Mouse (Mus musculus): ENCODE data around the gene Gm49416. TPM values are rescaled to one million over a fixed set of nuclear protein-coding genes. Genes with fewer than 3 reads are reported as not detected.

Gene Gm49416
- polyA plus RNA-seq, 1 experiment, result 1.2 TPM

DNA sequence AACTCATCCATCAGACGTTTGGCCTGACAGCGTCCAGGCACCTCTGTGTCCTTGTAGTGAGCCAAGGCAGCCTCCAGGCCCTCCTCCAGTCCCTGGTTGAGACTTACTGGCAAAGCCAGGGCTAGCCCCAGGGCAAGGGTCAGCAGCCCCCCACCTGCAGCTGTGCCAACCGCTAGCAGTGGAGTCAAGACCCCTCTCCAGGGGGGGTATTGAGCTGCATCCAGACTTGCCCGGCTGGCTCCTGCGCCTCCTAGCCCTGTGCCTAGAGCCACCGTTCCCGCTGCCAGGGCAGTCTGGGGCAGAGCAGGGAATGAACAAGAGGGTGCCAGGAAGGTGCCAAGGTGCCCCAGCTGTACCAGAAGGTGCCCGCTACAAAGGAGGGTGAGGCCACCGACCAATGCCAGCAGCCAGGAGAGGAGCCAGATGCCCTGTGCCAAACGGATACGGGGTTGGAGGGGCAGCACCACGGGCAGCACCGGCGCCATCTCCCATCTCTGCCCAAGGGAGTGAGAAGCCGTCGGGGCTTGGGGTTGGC is 40.0 kb downstream of the Gm49416 start:
- no peak for DNase-seq (ENCODE audit: low read depth in 1 of 2, low spot score in 2 of 2)
- H3K36me3 ChIP-seq (ENCODE audit: control insufficient read depth, insufficient read depth, low read length), result peaks cover 14% of the 10 kb centered on the region

DNA sequence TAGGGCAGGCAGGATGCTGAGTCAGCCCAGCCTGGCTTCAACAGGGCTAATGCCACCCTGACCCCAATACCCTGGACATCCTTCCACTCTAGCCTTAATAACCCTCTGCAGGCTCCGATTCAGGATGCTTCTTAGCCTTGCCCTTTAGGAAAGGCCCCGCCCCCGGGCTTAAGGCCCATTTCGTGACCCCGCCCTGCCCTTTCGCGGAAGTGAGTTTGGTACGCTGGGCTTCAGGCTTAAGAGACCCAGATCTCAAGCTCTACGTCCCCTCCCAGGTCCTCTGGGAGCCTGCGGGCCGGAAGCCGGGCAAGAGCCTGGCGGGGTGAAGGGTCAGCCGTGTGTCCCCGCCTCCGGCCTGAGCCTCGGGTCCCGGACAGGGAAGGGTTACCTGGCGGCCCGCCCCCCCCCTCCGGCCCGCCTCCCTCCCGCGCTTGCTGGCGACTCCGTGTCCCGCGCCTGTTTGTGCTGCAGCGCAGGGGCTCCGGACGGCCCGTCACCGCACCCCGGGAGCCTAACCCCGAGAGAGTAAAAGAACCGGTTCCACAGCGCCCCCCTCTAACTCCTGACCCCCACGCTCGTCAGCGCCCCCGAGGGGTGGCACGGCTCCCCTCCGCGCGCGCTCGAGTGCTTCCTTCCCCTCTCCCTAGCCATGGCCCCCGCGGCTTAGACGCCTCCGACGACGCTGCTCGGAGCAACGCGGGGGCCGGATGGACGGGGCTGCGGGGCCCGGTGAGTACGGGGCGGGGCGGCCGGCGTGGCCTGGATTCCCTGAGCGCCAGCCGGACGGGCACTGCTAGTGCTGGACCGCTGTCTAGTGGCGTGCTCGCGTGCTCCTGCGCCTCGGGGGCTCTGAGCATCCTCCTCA is 40.7 kb downstream of the Gm49416 start, which contains the start of the genes Rom1 and Eml3:
Rom1 (minus strand) TSS at position 133 of the 865 bp plus-strand sequence.
Eml3 (plus strand) TSS at position 329 of the 865 bp plus-strand sequence.
- H3K4me3 ChIP-seq (ENCODE audit: extremely low read depth, insufficient read depth, insufficient read length), result peak within 1 kb of the TSS; percentile 79
- H3K27me3 ChIP-seq (ENCODE audit: control insufficient read depth, insufficient read depth, low read length), result no peaks in the 10 kb centered on the region
- H3K4me1 ChIP-seq (ENCODE audit: control insufficient read depth, insufficient read depth, insufficient read length), result peaks cover 17% of the 10 kb centered on the region
- peak; percentile 20 for TF ChIP-seq POLR2A (IDR thresholded peaks at IDR 0.05; ENCODE audit: low read depth, low read length)
- TF ChIP-seq CTCF (IDR thresholded peaks at IDR 0.05; ENCODE audit: extremely low read depth, insufficient read depth, insufficient read length, insufficient replicate concordance), result peak; percentile 47; the same call in 1 of the 2 replicates
- peak within 1 kb of the TSS; percentile 89 for H3K27ac ChIP-seq (ENCODE audit: insufficient read depth, low read length)
- DNase-seq (ENCODE audit: low read depth in 1 of 2, low spot score in 2 of 2), result peak; percentile 60 to 87
- peaks cover 15% of the 10 kb centered on the region for H3K36me3 ChIP-seq (ENCODE audit: control insufficient read depth, insufficient read depth, low read length)
- WGBS, result under 1% methylated on average over 64 of the region's 74 CpGs

More for the DNA sequence above, 40.0 kb downstream of the Gm49416 start:
- Histone ChIP-seq H3K4me3 (ENCODE audit: extremely low read depth, insufficient read depth, insufficient read length) (peak overlapping the region; percentile 79), H3K27ac (ENCODE audit: insufficient read depth, low read length) (peak overlapping the region; percentile 89), H3K27me3 (ENCODE audit: control insufficient read depth, insufficient read depth, low read length) (no peaks in the 10 kb centered on the region), H3K4me1 (ENCODE audit: control insufficient read depth, insufficient read depth, insufficient read length) (peaks cover 17% of the 10 kb centered on the region)
- 55% methylated on average over 16 of the region's 16 CpGs for WGBS
- TF ChIP-seq CTCF (IDR thresholded peaks at IDR 0.05; ENCODE audit: extremely low read depth, insufficient read depth, insufficient read length, insufficient replicate concordance) (no peak), POLR2A (IDR thresholded peaks at IDR 0.05; ENCODE audit: low read depth, low read length) (no peak)

DNA sequence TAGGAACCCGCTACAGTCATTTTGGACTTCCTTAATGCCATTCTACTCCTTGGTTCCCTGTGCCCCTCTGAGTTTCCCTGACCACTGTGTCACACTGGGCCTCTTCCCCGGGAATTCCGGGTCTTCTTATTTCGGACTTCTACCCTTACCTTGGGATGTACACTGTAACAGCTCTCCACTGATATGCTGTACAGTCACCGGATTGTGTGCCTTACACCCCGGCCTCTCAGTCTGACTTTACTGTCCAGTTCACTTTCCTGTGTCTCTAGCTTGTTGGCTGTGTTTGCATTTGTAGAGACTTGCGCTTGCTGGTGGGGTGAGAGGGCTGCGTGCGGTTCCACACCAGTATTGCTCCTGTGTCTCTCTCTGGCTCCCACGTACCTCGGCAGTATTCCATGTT is 41.4 kb downstream of the Gm49416 start:
- Histone ChIP-seq H3K27ac (ENCODE audit: insufficient read depth, low read length) (peak overlapping the region; percentile 89), H3K4me1 (ENCODE audit: control insufficient read depth, insufficient read depth, insufficient read length) (peaks cover 17% of the 10 kb centered on the region), H3K4me3 (ENCODE audit: extremely low read depth, insufficient read depth, insufficient read length) (peak overlapping the region; percentile 79), H3K27me3 (ENCODE audit: control insufficient read depth, insufficient read depth, low read length) (no peaks in the 10 kb centered on the region), H3K36me3 (ENCODE audit: control insufficient read depth, insufficient read depth, low read length) (peaks cover 17% of the 10 kb centered on the region)
- DNase-seq (ENCODE audit: low read depth in 1 of 2, low spot score in 2 of 2), result no peak
- TF ChIP-seq CTCF (IDR thresholded peaks at IDR 0.05; ENCODE audit: extremely low read depth, insufficient read depth, insufficient read length, insufficient replicate concordance), result no peak
- TF ChIP-seq POLR2A (IDR thresholded peaks at IDR 0.05; ENCODE audit: low read depth, low read length), result no peak
- 14% methylated on average over 11 of the region's 11 CpGs for WGBS

DNA sequence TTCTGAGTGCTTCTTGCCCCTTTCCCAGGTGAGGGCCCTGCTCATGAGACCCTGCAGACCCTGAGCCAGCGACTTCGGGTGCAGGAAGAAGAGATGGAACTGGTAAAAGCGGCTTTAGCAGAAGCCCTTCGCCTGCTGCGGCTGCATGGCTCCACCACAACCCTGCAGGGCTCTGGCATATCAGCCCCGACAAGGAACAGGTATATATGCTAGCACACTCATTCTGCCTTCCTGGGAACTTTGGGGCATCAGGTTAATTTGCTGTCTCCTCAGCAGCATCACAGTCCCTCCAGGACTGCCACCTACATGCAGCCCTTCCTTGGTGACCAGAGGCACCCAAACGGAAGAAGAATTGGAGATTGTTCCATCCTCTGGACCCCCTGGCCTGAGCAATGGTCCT is 42.0 kb downstream of the Gm49416 start:
- Histone ChIP-seq H3K4me1 (ENCODE audit: control insufficient read depth, insufficient read depth, insufficient read length) (peaks cover 17% of the 10 kb centered on the region), H3K4me3 (ENCODE audit: extremely low read depth, insufficient read depth, insufficient read length) (no peak overlapping the region; the same call in 1 of the 2 replicates), H3K36me3 (ENCODE audit: control insufficient read depth, insufficient read depth, low read length) (peaks cover 22% of the 10 kb centered on the region), H3K27me3 (ENCODE audit: control insufficient read depth, insufficient read depth, low read length) (no peaks in the 10 kb centered on the region), H3K27ac (ENCODE audit: insufficient read depth, low read length) (no peak overlapping the region)
- no peak for TF ChIP-seq CTCF (IDR thresholded peaks at IDR 0.05; ENCODE audit: extremely low read depth, insufficient read depth, insufficient read length, insufficient replicate concordance)
- DNase-seq (ENCODE audit: low read depth in 1 of 2, low spot score in 2 of 2), result no peak
- 86% methylated on average over 7 of the region's 7 CpGs for WGBS

DNA sequence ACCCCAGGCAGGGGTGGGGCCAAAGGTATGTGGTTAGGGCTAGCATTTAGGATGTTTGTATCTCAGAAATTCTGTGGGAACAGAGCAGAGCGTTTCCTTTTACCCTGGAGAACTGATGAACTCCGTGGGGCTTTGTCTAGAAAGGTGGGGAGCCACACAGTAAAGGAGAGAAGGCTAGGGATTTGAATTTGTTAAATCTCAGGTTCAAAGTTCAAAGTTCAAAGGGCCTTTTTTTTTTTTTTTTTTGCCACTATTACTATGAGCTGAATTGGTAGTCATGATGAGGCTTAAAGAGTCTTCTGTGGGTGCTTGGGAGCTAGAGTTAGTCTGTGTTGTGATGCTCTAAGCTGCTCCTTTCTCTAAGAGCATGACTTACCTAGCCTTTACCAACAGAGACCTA is 48.0 kb downstream of the Gm49416 start:
- Histone ChIP-seq H3K4me3 (ENCODE audit: extremely low read depth, insufficient read depth, insufficient read length) (no peak overlapping the region), H3K4me1 (ENCODE audit: control insufficient read depth, insufficient read depth, insufficient read length) (peaks cover 7% of the 10 kb centered on the region; the same call in 1 of the 2 replicates), H3K27me3 (ENCODE audit: control insufficient read depth, insufficient read depth, low read length) (no peaks in the 10 kb centered on the region), H3K27ac (ENCODE audit: insufficient read depth, low read length) (no peak overlapping the region), H3K36me3 (ENCODE audit: control insufficient read depth, insufficient read depth, low read length) (peaks cover 24% of the 10 kb centered on the region)
- no peak for DNase-seq (ENCODE audit: low read depth in 1 of 2, low spot score in 2 of 2)
- no peak for TF ChIP-seq CTCF (IDR thresholded peaks at IDR 0.05; ENCODE audit: extremely low read depth, insufficient read depth, insufficient read length, insufficient replicate concordance)
- no peak for TF ChIP-seq POLR2A (IDR thresholded peaks at IDR 0.05; ENCODE audit: low read depth, low read length)
- WGBS, result 95% methylated on average over 2 of the region's 2 CpGs

DNA sequence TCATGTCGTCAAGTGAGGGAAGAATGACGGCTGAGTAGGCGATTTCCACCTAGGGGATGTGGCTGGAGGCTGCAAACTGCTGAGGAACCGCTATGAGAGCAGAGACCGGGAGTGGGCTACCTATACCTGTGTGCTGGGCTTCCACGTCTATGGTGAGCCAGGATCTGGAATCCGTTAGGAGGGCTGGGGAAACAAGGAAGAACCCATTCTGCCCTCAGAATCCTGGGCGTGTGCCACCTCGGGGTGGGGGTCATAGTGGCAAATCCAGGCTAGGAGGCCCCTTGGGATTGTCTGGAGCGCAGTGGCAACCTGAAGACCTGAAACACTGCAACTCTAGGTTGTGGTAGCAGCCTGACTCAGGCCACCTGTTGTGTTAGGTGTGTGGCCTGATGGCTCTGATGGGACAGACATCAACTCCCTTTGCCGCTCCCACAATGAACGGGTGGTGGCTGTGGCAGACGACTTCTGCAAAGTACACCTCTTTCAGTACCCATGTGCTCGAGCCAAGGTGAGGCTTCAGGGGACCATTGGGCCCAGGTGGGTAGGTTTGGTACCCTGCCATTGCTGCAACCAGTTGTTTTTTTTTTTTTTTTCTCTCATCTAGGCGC is 51.9 kb downstream of the Gm49416 start:
- no peak overlapping the region for H3K4me3 ChIP-seq (ENCODE audit: extremely low read depth, insufficient read depth, insufficient read length)

More for the DNA sequence above, 51.9 kb downstream of the Gm49416 start:
- DNase-seq (ENCODE audit: low read depth in 1 of 2, low spot score in 2 of 2), result no peak
- peaks cover 17% of the 10 kb centered on the region for H3K4me1 ChIP-seq (ENCODE audit: control insufficient read depth, insufficient read depth, insufficient read length)
- 88% methylated on average over 15 of the region's 15 CpGs for WGBS
- H3K36me3 ChIP-seq (ENCODE audit: control insufficient read depth, insufficient read depth, low read length), result peaks cover 30% of the 10 kb centered on the region
- no peaks in the 10 kb centered on the region for H3K27me3 ChIP-seq (ENCODE audit: control insufficient read depth, insufficient read depth, low read length)
- H3K27ac ChIP-seq (ENCODE audit: insufficient read depth, low read length), result no peak overlapping the region
- TF ChIP-seq POLR2A (IDR thresholded peaks at IDR 0.05; ENCODE audit: low read depth, low read length) (no peak), CTCF (IDR thresholded peaks at IDR 0.05; ENCODE audit: extremely low read depth, insufficient read depth, insufficient read length, insufficient replicate concordance) (no peak)

Data from spleen, adult 2 months (tissue).